Mouse (Mus musculus): ENCODE measurements at regions not wholly inside any gene's neighbourhood (a gene's known extent, or its start where the extent isn't known, plus 50 kb on each side); places are given as distances from the start of the nearest gene placed in this dataset.

GRCm38 (mm10) chr7:61851949-61852348, 494.4 kb upstream of the Ndn start:
- ATAC-seq (ENCODE audit: low FRiP score, low TSS enrichment) (no peak), DNase-seq (ENCODE audit: low spot score) (no peak)

GRCm38 (mm10) chr7:61864517-61864916, 481.9 kb upstream of the Ndn start:
- no peak for ATAC-seq (ENCODE audit: low FRiP score, low TSS enrichment)
- Histone ChIP-seq H3K36me3 (ENCODE audit: control insufficient read depth, insufficient read depth, low read length) (no peaks in the 10 kb centered on the region), H3K9ac (ENCODE audit: low read length) (no peak overlapping the region), H3K9me3 (ENCODE audit: control insufficient read depth, low read length) (no peaks in the 10 kb centered on the region), H3K27me3 (ENCODE audit: control insufficient read depth, insufficient read depth, low read length) (no peaks in the 10 kb centered on the region), H3K4me3 (ENCODE audit: low read depth, low read length) (no peak overlapping the region), H3K4me2 (replicated peaks; ENCODE audit: low read depth) (no peak overlapping the region), H3K4me1 (replicated peaks; ENCODE audit: control insufficient read depth, insufficient read depth) (no peaks in the 10 kb centered on the region), H3K27ac (replicated peaks) (no peak overlapping the region)
- TF ChIP-seq EP300 (optimal IDR thresholded peaks at IDR 0.05) = no peak
- TF ChIP-seq CTCF (IDR thresholded peaks at IDR 0.05; ENCODE audit: low read depth) = no peak
- DNase-seq (ENCODE audit: low spot score) = no peak

More at GRCm38 (mm10) chr7:61851949-61852348, 494.4 kb upstream of the Ndn start:
- no peak overlapping the region for H3K9ac ChIP-seq (ENCODE audit: low read length)
- no peaks in the 10 kb centered on the region for H3K4me1 ChIP-seq (replicated peaks; ENCODE audit: control insufficient read depth, insufficient read depth)
- H3K4me2 ChIP-seq (replicated peaks; ENCODE audit: low read depth) = no peak overlapping the region
- no peak overlapping the region for H3K4me3 ChIP-seq (ENCODE audit: low read depth, low read length)
- H3K9me3 ChIP-seq (ENCODE audit: control insufficient read depth, low read length) = no peaks in the 10 kb centered on the region
- H3K36me3 ChIP-seq (ENCODE audit: control insufficient read depth, insufficient read depth, low read length) = no peaks in the 10 kb centered on the region
- no peak overlapping the region for H3K27ac ChIP-seq (replicated peaks)
- no peak for TF ChIP-seq CTCF (IDR thresholded peaks at IDR 0.05; ENCODE audit: low read depth)
- TF ChIP-seq EP300 (optimal IDR thresholded peaks at IDR 0.05) = no peak
- no peaks in the 10 kb centered on the region for H3K27me3 ChIP-seq (ENCODE audit: control insufficient read depth, insufficient read depth, low read length)
- 73% methylated on average over 1 of the region's 1 CpGs for WGBS

GRCm38 (mm10) chr7:61866376-61866775, 480.0 kb upstream of the Ndn start:
- DNase-seq (ENCODE audit: low spot score) (no peak), ATAC-seq (ENCODE audit: low FRiP score, low TSS enrichment) (no peak)
- H3K36me3 ChIP-seq (ENCODE audit: control insufficient read depth, insufficient read depth, low read length) = no peaks in the 10 kb centered on the region
- no peak overlapping the region for H3K9ac ChIP-seq (ENCODE audit: low read length)
- TF ChIP-seq CTCF (IDR thresholded peaks at IDR 0.05; ENCODE audit: low read depth) (no peak), EP300 (optimal IDR thresholded peaks at IDR 0.05) (no peak)
- H3K27ac ChIP-seq (replicated peaks) = no peak overlapping the region
- no peak overlapping the region for H3K4me2 ChIP-seq (replicated peaks; ENCODE audit: low read depth)
- H3K27me3 ChIP-seq (ENCODE audit: control insufficient read depth, insufficient read depth, low read length) = no peaks in the 10 kb centered on the region
- WGBS = 84% methylated on average over 2 of the region's 2 CpGs
- H3K9me3 ChIP-seq (ENCODE audit: control insufficient read depth, low read length) = no peaks in the 10 kb centered on the region
- no peaks in the 10 kb centered on the region for H3K4me1 ChIP-seq (replicated peaks; ENCODE audit: control insufficient read depth, insufficient read depth)
- no peak overlapping the region for H3K4me3 ChIP-seq (ENCODE audit: low read depth, low read length)

- TF ChIP-seq EP300 (optimal IDR thresholded peaks at IDR 0.05) = no peak
- TF ChIP-seq CTCF (IDR thresholded peaks at IDR 0.05; ENCODE audit: low read depth) = no peak
- no peak overlapping the region for H3K27ac ChIP-seq (replicated peaks)
- no peaks in the 10 kb centered on the region for H3K27me3 ChIP-seq (ENCODE audit: control insufficient read depth, insufficient read depth, low read length)
- no peak overlapping the region for H3K4me2 ChIP-seq (replicated peaks; ENCODE audit: low read depth)
- H3K9me3 ChIP-seq (ENCODE audit: control insufficient read depth, low read length) = no peaks in the 10 kb centered on the region
- no peaks in the 10 kb centered on the region for H3K36me3 ChIP-seq (ENCODE audit: control insufficient read depth, insufficient read depth, low read length)
- H3K4me3 ChIP-seq (ENCODE audit: low read depth, low read length) = no peak overlapping the region
- 69% methylated on average over 3 of the region's 3 CpGs for WGBS
- no peak for ATAC-seq (ENCODE audit: low FRiP score, low TSS enrichment)
- no peak overlapping the region for H3K9ac ChIP-seq (ENCODE audit: low read length)
- H3K4me1 ChIP-seq (replicated peaks; ENCODE audit: control insufficient read depth, insufficient read depth) = no peaks in the 10 kb centered on the region
- DNase-seq (ENCODE audit: low spot score) = no peak
Measured at GRCm38 (mm10) chr7:61876220-61876619, 470.1 kb upstream of the Ndn start.

- no peak overlapping the region for H3K4me3 ChIP-seq (ENCODE audit: low read depth, low read length)
- H3K36me3 ChIP-seq (ENCODE audit: control insufficient read depth, insufficient read depth, low read length) = no peaks in the 10 kb centered on the region
- no peaks in the 10 kb centered on the region for H3K4me1 ChIP-seq (replicated peaks; ENCODE audit: control insufficient read depth, insufficient read depth)
- H3K27me3 ChIP-seq (ENCODE audit: control insufficient read depth, insufficient read depth, low read length) = no peaks in the 10 kb centered on the region
- no peak overlapping the region for H3K9ac ChIP-seq (ENCODE audit: low read length)
- H3K9me3 ChIP-seq (ENCODE audit: control insufficient read depth, low read length) = no peaks in the 10 kb centered on the region
- H3K4me2 ChIP-seq (replicated peaks; ENCODE audit: low read depth) = no peak overlapping the region
- 40% methylated on average over 2 of the region's 2 CpGs for WGBS
- ATAC-seq (ENCODE audit: low FRiP score, low TSS enrichment) = no peak
- no peak overlapping the region for H3K27ac ChIP-seq (replicated peaks)
- no peak for DNase-seq (ENCODE audit: low spot score)
- TF ChIP-seq EP300 (optimal IDR thresholded peaks at IDR 0.05) (no peak), CTCF (IDR thresholded peaks at IDR 0.05; ENCODE audit: low read depth) (no peak)
Measured at GRCm38 (mm10) chr7:61877311-61878065, 468.9 kb upstream of the Ndn start.

- WGBS = 45% methylated on average over 2 of the region's 2 CpGs
Measured at GRCm38 (mm10) chr7:61878095-61878494, 468.3 kb upstream of the Ndn start.

More at GRCm38 (mm10) chr7:61878095-61878494, 468.3 kb upstream of the Ndn start:
- DNase-seq (ENCODE audit: low spot score) (no peak), ATAC-seq (ENCODE audit: low FRiP score, low TSS enrichment) (no peak)
- H3K4me1 ChIP-seq (replicated peaks; ENCODE audit: control insufficient read depth, insufficient read depth) = no peaks in the 10 kb centered on the region
- no peak overlapping the region for H3K9ac ChIP-seq (ENCODE audit: low read length)
- H3K27ac ChIP-seq (replicated peaks) = no peak overlapping the region
- H3K36me3 ChIP-seq (ENCODE audit: control insufficient read depth, insufficient read depth, low read length) = no peaks in the 10 kb centered on the region
- no peak overlapping the region for H3K4me3 ChIP-seq (ENCODE audit: low read depth, low read length)
- no peaks in the 10 kb centered on the region for H3K9me3 ChIP-seq (ENCODE audit: control insufficient read depth, low read length)
- TF ChIP-seq EP300 (optimal IDR thresholded peaks at IDR 0.05) = no peak
- TF ChIP-seq CTCF (IDR thresholded peaks at IDR 0.05; ENCODE audit: low read depth) = no peak
- H3K27me3 ChIP-seq (ENCODE audit: control insufficient read depth, insufficient read depth, low read length) = no peaks in the 10 kb centered on the region
- no peak overlapping the region for H3K4me2 ChIP-seq (replicated peaks; ENCODE audit: low read depth)
